Mouse (Mus musculus) liver, embryonic 11.5 days (tissue): ENCODE data around the gene Fhl2. TPM values are rescaled to one million over a fixed set of nuclear protein-coding genes. Genes with fewer than 3 reads are reported as not detected.

Source experiments
- ATAC-seq: fragments of 200-750 bp; cut with Nextera tagmentation; replicated peaks from 2 replicates; pipeline ENCODE4 v1.8.0; 2017; ENCODE audit warnings: moderate number of reproducible peaks, mild to moderate bottlenecking, moderate TSS enrichment, moderate library complexity; ENCODE audit not compliant: low FRiP score
- DNase-seq: peaks from one replicate; pipeline ENCODE4 v3.0.0-alpha.2; 2017; ENCODE audit warnings: low spot score
- H3K27ac ChIP-seq: fragments of 300-500 bp; sonication (generic); 2 replicates; pipeline ENCODE4 v1.5.1; 2014; ENCODE audit warnings: mild to moderate bottlenecking, low read depth, low read length, control low read depth
- H3K27me3 ChIP-seq: fragments of 300-500 bp; sonication (generic); replicated peaks from 2 replicates; pipeline ENCODE4 v1.6.1; 2014; ENCODE audit warnings: low read length, mixed read lengths; ENCODE audit not compliant: control insufficient read depth, insufficient read depth
- H3K36me3 ChIP-seq: fragments of 300-500 bp; sonication (generic); 2 replicates; pipeline ENCODE4 v1.6.1; 2014; ENCODE audit warnings: mild to moderate bottlenecking, low read length, moderate library complexity, mixed read lengths; ENCODE audit not compliant: control insufficient read depth, insufficient read depth
- H3K4me1 ChIP-seq: fragments of 300-500 bp; sonication (generic); replicated peaks from 2 replicates; pipeline ENCODE4 v1.6.1; 2014; ENCODE audit warnings: low read length, mixed read lengths; ENCODE audit not compliant: control insufficient read depth, insufficient read depth
- H3K4me2 ChIP-seq: fragments of 300-500 bp; sonication (generic); 2 replicates; pipeline ENCODE4 v1.6.1; 2014; ENCODE audit warnings: mild to moderate bottlenecking, control low read depth, moderate library complexity
- H3K4me3 ChIP-seq: fragments of 300-500 bp; sonication (generic); 2 replicates; pipeline ENCODE4 v1.5.1; 2014; ENCODE audit warnings: low read depth, low read length, control low read depth
- H3K9ac ChIP-seq: fragments of 300-500 bp; sonication (generic); 2 replicates; pipeline ENCODE4 v1.6.1; 2014; ENCODE audit warnings: low read depth, low read length, control low read depth
- H3K9me3 ChIP-seq: fragments of 300-500 bp; sonication (generic); 2 replicates; pipeline ENCODE4 v1.6.1; 2016; ENCODE audit warnings: low read length, inconsistent platforms, mixed read lengths; ENCODE audit not compliant: control insufficient read depth
- WGBS: fragments of 180-500 bp; shearing (Covaris S2); extraction: QIAGEN DNeasy Blood & Tissue Kit; methylation state at CpG from one replicate; pipeline ENCODE4 v1.1.7; 2014; 5-methylcytosine and 5-hydroxymethylcytosine counted together
- polyA plus RNA-seq: library from polyadenylated mRNA; unstranded; fragments of >200 nt; fragmentation: Nextera tagmentation; extraction: Ambion mirVana; gene quantifications from 2 replicates; pipeline ENCODE4 v1.2.1, GENCODE M21; 2014

Fhl2 gene
- polyA plus RNA-seq, 1 experiment from 2014 or later, result 9.3 TPM

GRCm38 (mm10) chr1:43124726-43125125, 72.1 kb downstream of the Fhl2 start:
- Histone ChIP-seq H3K36me3 (no peaks in the 10 kb centered on the region), H3K4me3 (no peak overlapping the region), H3K9ac (no peak overlapping the region), H3K4me1 (no peaks in the 10 kb centered on the region; the same call in 1 of the 2 replicates), H3K4me2 (no peak overlapping the region), H3K27me3 (no peaks in the 10 kb centered on the region), H3K27ac (no peak overlapping the region), H3K9me3 (no peaks in the 10 kb centered on the region)
- ATAC-seq (no peak), DNase-seq (no peak)
- WGBS, result 65% methylated on average over 4 of the region's 4 CpGs

GRCm38 (mm10) chr1:43122616-43123015, 74.2 kb downstream of the Fhl2 start:
- Histone ChIP-seq H3K4me1 (no peaks in the 10 kb centered on the region; the same call in 1 of the 2 replicates), H3K27ac (no peak overlapping the region), H3K9me3 (no peaks in the 10 kb centered on the region), H3K4me2 (no peak overlapping the region), H3K4me3 (no peak overlapping the region), H3K27me3 (no peaks in the 10 kb centered on the region), H3K36me3 (peaks cover 11% of the 10 kb centered on the region), H3K9ac (no peak overlapping the region)
- no peak for DNase-seq
- WGBS, result 80% methylated on average over 2 of the region's 2 CpGs
- no peak for ATAC-seq

DNA sequence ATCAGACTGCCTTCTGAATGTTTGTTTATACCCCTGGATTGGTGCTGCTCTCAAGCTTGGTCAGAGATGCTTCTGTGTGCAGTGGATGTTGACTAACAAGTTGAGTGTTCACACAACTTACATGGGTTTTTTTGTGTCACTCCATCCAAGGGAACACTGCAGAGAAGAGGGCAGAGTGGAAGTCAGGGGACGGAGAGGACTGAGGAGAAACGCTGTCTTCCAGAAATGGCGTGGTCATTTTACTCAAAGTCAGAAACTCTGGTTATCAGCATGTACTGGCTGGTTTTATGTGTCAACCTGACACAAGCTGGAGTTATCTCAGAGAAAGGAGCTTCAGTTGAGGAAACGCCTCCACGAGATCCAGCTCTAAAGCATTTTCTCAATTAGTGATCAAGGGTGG, 75.8 kb downstream of the Fhl2 start:
- WGBS, result 67% methylated on average over 5 of the region's 5 CpGs
- no peaks in the 10 kb centered on the region for H3K9me3 ChIP-seq
- peaks cover 20% of the 10 kb centered on the region for H3K36me3 ChIP-seq
- H3K27ac ChIP-seq, result no peak overlapping the region
- ATAC-seq (no peak), DNase-seq (no peak)
- H3K4me3 ChIP-seq, result no peak overlapping the region
- no peak overlapping the region for H3K4me2 ChIP-seq
- H3K27me3 ChIP-seq, result no peaks in the 10 kb centered on the region
- H3K9ac ChIP-seq, result no peak overlapping the region
- no peaks in the 10 kb centered on the region; the same call in 1 of the 2 replicates for H3K4me1 ChIP-seq

DNA sequence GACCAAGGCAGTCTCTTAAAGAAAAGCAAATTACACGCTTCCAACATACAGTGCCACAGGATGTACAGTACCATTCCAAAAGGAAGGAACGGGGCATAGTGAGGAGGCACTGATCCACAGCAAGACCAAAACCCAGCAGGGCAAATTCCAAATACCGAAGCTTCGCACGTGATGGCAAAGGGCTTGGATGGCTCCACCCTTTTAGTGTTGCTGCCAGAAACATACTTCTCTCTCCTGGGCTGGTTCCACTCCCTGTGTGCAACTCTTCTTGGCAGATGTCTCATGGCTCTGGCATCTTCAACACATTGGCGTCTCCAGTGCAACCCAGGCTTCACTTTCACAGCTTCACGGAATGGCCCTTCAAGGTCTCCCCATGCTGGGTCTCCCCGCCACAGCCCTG, 79.3 kb downstream of the Fhl2 start:
- Histone ChIP-seq H3K4me3 (no peak overlapping the region), H3K4me1 (peaks cover 4% of the 10 kb centered on the region; the same call in 1 of the 2 replicates), H3K27ac (no peak overlapping the region), H3K36me3 (peaks cover 26% of the 10 kb centered on the region), H3K9ac (no peak overlapping the region), H3K27me3 (no peaks in the 10 kb centered on the region), H3K4me2 (no peak overlapping the region), H3K9me3 (no peaks in the 10 kb centered on the region)
- ATAC-seq, result no peak
- WGBS, result 90% methylated on average over 8 of the region's 8 CpGs
- no peak for DNase-seq

DNA sequence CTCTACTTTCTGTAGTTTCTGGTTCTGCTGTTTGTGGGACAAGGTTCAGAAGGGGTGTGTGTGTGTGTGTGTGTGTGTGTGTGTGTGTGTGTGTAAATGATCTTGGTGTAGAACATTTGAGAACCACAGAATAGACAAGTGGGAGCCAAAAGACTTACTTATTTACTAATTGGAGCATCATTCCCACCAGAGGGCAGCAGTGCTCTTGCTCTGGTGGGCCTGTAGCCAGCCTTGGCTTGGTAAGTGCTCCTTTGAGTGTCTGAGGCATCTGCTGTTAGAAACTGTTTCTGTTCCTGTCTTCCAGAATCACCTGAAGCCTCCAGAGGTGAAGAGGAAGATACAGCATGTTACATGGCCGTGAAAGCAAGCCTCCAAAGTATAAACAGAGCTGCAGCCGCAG, 83.9 kb downstream of the Fhl2 start:
- Histone ChIP-seq H3K27ac (no peak overlapping the region), H3K27me3 (no peaks in the 10 kb centered on the region), H3K4me3 (no peak overlapping the region), H3K9me3 (no peaks in the 10 kb centered on the region), H3K4me1 (peaks cover 4% of the 10 kb centered on the region; the same call in 1 of the 2 replicates), H3K36me3 (peaks cover 21% of the 10 kb centered on the region), H3K4me2 (no peak overlapping the region), H3K9ac (no peak overlapping the region)
- ATAC-seq (0 out of 2 replicates have a peak, but pooled peaks have one; percentile 20), DNase-seq (no peak)
- WGBS, result 88% methylated on average over 2 of the region's 2 CpGs

GRCm38 (mm10) chr1:43110556-43110955, 86.2 kb downstream of the Fhl2 start:
- Histone ChIP-seq H3K9me3 (no peaks in the 10 kb centered on the region), H3K4me2 (no peak overlapping the region), H3K9ac (no peak overlapping the region), H3K4me3 (no peak overlapping the region), H3K4me1 (peaks cover 4% of the 10 kb centered on the region; the same call in 1 of the 2 replicates), H3K27ac (no peak overlapping the region), H3K27me3 (no peaks in the 10 kb centered on the region), H3K36me3 (peaks cover 9% of the 10 kb centered on the region)
- ATAC-seq (0 out of 2 replicates have a peak, but pooled peaks have one; percentile 41), DNase-seq (no peak)
- 46% methylated on average over 4 of the region's 4 CpGs for WGBS

GRCm38 (mm10) chr1:43108729-43109128, 88.1 kb downstream of the Fhl2 start:
- ATAC-seq (no peak), DNase-seq (no peak)
- Histone ChIP-seq H3K36me3 (peaks cover 3% of the 10 kb centered on the region; the same call in 1 of the 2 replicates), H3K9ac (no peak overlapping the region), H3K4me2 (no peak overlapping the region), H3K27ac (no peak overlapping the region), H3K27me3 (no peaks in the 10 kb centered on the region), H3K4me1 (peaks cover under 1% of the 10 kb centered on the region; the same call in 1 of the 2 replicates), H3K4me3 (no peak overlapping the region), H3K9me3 (no peaks in the 10 kb centered on the region)
- WGBS, result 88% methylated on average over 2 of the region's 2 CpGs

DNA sequence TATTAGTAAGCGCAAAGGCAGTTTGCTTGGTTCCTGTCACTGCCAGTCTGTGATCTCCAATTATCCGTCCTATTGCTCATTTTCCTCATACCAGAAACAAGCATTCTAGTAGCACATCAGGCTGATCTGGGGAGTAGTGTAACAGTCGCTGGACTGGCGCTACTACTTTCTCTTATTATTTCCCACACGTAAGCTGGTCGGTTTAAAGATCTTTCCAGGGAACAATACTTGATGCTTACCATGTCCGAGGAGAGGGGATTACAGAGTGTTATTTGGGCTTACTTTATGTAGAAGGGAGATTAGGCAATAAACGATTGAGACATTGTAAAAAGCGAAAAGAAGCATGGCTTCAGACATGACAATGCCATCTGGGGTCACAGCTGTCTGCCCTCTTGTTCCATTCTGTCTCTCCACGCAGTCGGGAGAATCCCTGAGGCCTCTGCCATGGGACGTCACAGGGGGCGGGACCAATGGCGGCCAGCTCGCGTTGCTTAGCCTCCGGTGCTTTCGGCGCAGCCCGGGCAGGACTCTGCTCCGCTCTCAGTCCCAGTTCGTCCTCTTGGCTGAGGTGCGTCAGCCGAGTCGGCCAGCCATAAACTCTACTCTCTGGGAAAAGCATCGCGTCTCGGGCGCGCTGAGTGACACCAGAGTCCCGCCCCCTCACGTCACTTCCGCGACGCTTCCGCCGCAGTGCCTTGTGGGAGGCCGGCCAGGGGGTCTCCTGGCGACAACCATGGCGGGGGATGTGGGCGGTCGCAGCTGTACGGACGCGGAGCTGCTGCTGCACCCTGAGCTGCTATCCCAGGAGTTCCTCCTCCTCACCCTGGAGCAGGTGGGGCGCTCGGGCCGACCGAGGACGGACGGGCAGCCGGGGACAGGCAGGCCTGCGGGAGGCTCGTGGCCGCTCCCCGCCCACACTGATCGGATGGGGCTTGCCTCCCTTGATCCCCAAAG, 98.5 kb downstream of the Fhl2 start, which contains the start of the genes Tgfbrap1 and AI597479:
TSS of gene Tgfbrap1 (minus strand) at position 607 of the 954 bp plus-strand sequence.
TSS of gene AI597479 (plus strand) at position 680 of the 954 bp plus-strand sequence.
- WGBS, result under 1% methylated on average over 57 of the region's 57 CpGs
- H3K4me3 ChIP-seq, result peak within 1 kb of the TSS; percentile 87
- H3K36me3 ChIP-seq, result no peaks in the 10 kb centered on the region; the same call in 1 of the 2 replicates
- peaks cover 5% of the 10 kb centered on the region for H3K4me1 ChIP-seq
- ATAC-seq (peak; percentile 93), DNase-seq (peak; percentile 95)
- H3K4me2 ChIP-seq, result peak within 1 kb of the TSS; percentile 66
- H3K9me3 ChIP-seq, result no peaks in the 10 kb centered on the region
- H3K27me3 ChIP-seq, result no peaks in the 10 kb centered on the region
- peak within 1 kb of the TSS; percentile 98 for H3K27ac ChIP-seq
- H3K9ac ChIP-seq, result peak within 1 kb of the TSS; percentile 82
